Mouse (Mus musculus) spleen, adult 18-20 months (tissue): ENCODE measurements at regions not wholly inside any gene's neighbourhood (a gene's known extent, or its start where the extent isn't known, plus 50 kb on each side); places are given as distances from the start of the nearest gene placed in this dataset.

ENCODE experiments used
- DNase-seq, 2 experiments: peaks; one replicate each; pipeline ENCODE4 v3.0.0; 2022; ENCODE audit warnings: mixed read lengths in 2 of 2

DNA sequence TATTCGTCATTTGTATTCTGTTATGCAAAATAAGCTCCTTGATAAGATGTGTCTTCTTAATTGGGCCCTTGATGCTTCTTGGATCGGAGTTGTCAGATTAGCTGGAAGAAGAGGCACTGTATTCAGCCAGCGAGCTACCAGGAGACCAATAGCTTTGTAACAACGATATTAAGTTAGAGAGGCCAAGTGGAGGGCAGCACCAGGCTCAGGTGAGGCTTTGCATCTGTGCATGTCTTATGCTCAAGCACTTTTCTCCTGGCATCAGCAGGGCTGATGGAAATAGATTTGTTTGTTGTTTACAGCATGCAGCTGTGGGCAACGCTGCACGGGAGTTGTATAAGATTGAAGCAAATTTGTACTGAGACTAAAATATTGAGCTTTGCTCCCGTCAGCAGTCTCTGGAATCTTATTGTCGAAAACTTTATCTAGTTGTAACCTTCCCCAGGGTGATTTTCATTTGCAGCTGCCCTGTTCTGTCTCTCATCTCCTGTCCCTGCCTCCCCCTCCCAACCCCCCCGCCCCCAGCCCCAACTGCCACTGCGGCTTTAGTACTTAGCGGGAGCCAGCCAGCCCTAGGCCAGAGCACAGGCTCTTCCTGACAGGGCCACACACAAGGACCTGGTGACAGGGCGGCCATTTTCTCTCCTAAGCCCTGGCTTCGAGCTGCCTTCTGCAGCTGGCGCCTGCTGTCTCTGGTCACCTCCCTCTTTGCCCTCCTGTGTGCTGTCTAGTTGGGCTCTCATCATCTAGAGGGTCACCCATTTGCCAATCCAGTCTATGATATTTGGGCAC, 247.3 kb downstream of the Tshz3 start:
- DNase-seq = no peak

DNA sequence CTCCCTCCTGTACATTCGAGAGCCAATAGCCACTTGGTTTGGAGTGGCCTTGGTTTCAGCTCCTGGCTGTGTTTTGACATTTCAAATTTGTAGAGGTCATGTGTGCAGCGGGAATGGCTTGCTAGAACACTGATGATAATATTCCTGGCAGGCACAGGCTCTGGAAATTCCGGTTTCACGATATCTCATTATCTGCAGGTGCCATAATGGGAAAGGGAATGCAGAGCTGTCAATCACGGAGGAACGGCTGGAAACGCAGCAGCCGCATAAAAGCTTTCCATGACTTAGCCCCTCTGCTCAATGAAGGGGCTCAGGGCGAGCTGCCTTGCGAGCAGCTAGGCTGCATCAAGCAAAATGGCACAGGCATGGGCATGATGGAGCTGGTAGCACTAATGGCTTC, 251.6 kb downstream of the Tshz3 start:
- DNase-seq = no peak

DNA sequence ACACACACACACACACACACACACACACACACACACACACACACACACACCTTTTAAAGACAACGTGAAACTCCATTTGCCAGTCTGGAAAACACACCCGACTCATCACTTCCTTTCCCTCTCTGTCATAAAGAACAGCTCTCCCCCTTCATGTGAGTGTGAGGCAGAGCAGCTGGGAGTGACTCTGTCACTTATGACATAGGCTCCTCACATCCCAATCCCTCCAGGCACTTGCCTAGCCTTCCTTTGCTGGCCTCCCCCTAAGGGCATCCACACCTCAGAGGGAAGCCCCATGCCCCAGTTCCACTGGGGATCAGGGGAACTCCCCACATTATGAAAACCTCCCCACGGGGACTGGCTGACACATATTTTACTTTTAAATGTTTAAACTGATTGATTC, 257.5 kb downstream of the Tshz3 start:
- DNase-seq = no peak

DNA sequence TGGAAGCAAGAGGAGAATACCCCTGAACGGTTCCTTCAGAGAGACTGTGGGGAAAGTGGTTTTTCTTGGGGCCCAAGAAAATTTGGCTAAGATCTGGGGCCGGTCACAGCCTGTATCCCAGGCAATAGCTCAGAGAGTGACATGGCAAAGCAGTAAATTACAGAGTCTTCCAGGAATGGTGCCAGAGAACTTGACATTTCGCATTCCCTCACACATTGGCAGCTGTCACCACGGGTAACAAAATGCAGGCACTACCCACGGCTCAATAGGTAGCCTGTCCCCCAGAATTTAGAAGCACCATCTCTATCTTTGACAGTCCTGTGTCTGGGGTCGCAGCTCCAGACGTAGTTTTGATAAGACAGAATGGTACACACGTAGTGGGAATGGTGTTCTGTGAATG, 260.3 kb downstream of the Tshz3 start:
- no peak for DNase-seq

DNA sequence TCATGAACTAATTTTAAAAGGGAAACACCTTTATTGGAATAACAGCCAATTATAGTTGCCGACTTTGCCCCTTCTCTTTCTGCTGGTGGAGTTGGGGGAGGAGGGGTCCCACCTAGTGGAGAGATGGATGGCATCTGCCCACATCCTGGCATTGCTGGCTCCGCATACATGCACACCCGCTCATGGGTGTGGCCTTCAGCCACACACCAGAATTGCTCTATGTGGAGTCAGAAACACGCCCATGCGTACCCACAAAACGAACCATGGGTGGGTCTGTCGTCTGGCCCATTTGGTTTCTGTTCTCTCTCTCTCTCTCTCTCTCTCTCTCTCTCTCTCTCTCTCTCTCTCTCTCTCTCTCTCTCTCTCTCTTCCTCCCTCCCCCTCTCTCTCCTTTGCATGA, 273.9 kb downstream of the Tshz3 start:
- DNase-seq = no peak

DNA sequence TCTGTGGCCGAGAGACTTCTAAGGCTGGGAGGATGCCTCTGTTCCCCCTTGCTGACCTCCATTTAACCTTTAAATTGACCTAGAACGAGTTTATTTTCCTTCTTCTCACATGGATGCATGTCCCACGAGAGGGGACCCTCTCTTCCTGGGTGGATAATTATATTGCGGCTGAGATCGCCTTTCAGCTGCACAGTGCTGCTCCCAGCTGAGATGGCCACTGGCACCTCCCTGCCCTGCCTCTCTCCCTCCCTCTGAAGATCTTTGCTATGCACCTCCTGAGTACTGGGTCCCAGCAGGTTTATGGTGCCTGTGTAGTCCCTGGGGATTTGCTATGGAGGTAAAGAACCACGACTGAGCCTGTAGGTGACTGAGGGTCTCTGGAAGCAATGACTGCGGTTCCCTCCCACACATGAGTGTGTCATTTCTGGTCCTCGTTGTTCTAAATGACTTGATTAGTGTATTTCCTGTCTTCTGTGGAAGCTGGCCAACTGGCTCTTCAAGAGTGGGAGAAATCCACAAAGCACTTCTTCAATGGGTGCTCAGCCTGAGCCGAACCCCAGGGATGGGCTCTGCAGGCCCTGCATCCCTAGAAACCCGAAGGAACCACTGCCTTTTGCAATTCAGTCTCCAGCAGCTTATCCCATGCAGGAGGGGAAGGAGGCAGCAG, 275.9 kb downstream of the Tshz3 start:
- DNase-seq = no peak

DNA sequence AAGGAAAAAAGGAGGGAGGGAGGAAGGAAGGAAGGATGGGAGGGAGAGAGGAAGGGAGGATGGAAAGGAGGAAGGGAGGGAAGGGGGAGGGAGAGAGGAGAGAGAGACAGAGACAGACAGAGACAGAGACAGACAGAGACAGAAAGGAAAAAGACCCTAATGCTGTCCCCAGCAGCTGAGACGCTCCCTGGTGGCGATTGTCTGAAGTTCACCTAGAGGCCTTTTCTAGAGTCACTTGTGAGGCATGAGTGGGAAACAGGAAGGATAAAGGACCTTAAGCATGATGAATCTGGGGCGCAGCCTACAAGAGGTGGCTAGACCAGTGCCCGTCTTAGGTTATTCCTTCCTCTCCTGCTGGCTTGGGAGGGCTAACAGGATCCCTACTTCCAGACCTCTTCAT, 276.7 kb downstream of the Tshz3 start:
- no peak for DNase-seq

DNA sequence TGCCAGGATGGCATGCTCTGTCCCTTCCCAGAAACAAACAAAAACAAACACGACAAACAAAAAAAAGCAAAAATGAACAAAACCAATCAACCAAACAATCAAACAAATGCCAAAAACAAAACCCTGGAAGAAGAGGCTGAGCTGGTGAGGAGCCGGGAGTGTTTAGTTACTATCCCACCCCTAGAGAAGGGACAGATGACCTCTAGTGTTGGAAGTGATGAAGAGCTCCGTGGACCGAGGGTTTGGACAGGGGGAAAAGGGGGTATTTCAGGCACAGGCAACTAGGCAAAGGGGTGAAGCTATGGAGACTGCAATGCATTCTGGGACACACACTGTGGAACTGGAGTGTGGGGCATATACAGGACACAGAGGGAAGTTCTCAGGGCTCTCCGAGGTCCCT, 277.6 kb downstream of the Tshz3 start:
- DNase-seq = no peak

DNA sequence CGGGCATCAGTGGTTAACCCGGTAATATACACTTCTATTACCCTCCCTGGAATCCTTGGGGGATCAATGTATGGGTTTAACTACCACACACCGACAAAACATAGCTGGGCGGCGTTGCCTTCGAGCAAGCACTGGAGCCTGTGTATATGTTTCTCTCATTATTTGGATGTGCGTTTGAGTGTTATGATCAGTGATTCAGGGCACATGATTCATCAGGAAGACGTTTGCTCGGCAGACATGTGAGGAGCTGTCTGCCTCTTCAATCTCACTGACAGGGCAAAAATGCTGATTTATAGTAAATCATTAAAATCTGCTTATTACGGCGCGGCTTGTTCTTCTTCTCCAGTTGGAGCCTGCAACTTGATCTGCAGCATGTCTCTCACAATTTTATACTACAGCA, 279.9 kb downstream of the Tshz3 start:
- no peak for DNase-seq

DNA sequence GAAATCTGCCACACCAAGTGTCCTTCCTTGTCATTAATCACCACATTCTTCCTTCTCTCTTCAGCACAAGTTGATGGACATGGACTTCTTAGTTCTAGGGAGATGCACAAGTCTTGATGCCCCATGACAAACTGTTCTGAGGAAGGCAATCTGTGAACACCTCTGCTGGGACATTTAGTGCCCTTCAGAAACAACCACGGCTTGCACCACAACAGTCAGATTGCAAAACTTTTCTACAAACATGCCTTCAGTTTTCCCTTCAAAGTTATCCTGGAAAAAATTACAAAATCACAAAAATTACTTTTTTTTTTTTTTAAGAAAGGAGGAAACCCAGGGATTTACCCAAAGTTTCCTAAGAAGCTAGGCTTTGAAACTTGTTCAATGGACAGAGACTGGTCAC, 291.5 kb downstream of the Tshz3 start:
- no peak for DNase-seq

DNA sequence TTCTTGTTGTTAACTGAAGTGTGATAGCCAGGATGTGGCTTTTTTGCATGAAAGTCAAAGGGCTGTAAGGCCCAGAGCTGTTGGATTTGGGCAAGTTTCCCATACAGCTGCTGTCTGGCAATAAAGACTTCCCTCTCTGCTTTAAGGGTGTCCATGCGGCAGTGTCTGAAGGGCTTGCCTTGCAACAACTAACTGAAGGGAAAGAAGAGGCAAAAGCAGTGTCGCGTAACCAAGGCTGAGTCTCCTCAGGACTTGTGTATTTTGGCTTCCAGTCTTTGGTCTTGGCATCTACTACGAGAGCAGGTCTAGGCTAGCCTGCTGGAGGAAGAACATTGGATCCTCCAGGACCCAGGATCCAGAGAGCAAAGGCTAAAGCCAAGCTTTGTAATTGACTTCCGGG, 306.7 kb downstream of the Tshz3 start:
- no peak for DNase-seq

DNA sequence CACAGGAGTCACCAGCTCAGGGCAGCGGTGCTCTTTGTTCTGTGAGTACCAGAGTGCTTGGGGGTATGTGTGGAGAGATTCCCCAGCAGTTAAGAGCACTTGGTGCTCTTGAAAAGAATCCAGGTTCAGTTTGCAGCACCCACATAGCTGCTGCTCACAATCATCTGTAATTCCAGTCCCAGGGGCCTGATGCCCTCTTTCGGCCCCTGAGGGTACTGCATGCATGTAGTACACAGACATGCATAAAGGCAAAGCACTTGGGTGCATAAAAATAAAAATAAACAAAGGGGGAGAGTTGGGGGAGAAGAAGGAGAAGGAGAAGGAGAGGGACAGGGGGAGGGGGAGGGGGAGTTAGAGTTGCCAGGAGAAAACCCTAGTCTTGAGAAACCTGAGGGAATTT, 307.8 kb downstream of the Tshz3 start:
- no peak for DNase-seq

DNA sequence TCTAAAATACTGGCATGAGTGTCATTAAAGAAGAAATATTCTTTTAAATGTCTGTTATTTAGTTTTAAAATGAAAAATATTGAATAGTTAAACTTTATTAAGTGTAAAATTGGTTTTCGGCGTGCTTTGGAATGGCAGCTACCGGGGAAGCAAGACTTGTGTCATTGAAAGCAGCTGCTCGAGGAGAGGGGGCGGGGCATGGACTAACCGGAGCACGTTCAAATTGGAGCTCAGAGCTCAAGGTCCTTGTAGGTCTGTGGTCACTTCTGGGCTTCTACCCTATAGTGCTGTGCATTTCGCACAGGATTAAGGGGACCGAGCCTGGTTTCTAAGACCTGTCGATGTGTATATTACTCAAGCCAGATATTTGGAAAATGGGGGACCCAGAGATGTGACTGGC, 309.0 kb downstream of the Tshz3 start:
- no peak for DNase-seq

DNA sequence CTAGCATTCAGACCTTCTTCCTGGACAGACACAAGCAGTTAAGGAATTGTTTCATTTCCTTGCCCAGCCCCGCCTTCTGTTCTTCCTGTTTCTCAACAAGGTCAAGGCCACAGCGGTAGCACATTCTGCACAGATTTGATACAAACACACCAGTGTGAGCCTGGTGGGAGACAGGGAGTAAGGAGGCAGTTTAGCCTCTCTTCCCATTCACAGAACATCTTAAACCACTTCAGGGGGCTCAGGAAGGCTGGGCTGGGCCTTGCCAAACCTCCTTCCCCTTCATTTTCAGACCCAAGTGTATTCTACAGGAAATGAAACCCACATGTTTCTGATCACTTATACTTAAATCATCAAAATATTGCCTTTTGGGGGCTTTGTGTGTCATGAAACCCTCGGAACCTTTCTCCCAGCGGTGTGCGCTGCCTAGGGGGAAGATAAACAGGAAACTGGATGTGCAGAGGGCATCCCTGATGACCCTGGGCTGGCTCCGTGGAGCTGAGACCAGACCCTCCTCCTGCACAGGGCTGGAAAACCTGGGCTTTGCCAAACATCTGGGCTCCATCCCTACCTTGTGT, 313.3 kb downstream of the Tshz3 start:
- DNase-seq = no peak

DNA sequence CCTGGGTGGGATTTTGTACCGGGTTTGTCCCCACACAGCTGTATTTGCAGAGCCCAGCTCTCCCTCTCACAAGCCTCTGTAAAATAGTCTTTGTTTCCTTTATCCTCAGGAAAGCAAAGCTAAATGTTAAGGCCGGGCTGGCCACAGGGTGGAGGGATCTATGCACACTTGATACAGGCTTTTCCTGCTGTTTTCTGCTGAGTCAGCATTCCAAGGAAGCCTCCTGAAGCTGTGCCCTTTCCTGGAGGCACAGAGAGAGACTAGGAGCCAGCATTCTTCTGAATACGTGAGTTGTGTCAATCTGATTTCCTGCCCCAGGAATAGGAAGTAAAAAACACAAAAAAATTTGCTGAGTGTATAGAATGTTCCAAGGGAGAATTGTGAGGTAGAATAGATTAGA, 322.2 kb downstream of the Tshz3 start:
- DNase-seq = no peak

DNA sequence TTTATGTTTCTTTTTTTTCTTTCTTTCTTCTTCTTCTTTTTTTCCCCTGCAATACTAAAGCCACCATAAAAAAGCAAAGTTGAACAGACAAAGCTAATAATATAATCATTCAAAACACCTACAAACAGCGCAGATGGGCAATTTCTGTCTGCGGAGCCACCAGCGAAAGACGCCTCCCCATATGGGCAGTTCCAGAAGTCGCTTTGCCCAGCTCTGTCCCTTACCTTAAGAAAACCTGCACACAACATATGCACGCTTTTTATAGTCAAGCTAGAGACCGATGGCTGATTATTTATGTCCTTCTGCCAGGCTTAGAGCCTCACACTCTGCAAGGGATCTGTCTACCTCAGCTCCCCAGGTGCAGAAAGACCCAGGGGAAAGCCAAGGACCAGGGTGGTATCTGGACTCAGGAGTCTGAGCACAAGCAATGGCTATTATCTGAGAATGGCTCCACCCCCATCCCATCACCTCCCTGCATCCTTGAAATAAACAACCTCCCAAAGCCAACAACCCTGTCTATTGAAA, 326.6 kb downstream of the Tshz3 start:
- DNase-seq = no peak

DNA sequence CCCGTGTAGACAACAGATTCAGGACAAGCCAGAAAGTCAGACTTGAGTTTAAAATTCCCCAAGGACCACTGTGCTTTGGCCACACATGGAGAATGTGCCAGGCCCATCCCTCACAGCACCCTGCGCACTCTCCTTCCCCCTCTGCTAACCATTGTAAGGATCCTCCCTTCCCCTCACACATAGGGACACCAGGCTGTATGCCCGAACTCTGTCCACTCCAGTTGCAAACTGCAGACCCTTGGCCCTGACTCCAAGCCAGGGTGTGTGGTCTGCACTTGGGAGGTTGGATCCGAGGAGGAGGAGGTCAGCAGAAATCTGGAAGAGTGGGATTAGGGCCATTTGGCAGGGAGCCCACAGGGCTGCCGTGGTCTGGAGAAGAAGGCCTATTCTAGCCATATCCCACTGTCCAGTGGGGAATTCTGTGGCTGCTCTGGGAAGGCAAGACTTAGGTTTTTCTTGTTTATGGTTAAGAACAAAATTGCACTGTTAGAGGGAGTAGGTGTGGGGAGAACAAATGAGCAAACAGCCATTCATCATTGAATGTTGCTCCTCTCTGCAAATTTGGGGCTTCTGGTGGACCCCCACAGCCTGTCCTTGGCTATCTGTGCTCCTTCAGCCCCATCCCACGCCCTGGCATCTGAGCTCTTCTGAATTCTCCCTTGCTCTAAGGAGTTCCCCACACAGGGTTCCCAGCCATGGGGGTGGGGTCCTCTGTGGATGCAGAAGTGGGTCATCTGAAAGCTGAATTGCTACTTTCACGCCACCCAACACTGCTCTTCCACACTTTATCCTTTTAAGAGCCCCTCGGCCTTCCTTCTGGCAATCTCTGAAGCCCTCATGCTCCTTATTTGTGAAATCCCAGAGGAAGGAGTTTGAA, 366.9 kb downstream of the Tshz3 start:
- no peak for DNase-seq

DNA sequence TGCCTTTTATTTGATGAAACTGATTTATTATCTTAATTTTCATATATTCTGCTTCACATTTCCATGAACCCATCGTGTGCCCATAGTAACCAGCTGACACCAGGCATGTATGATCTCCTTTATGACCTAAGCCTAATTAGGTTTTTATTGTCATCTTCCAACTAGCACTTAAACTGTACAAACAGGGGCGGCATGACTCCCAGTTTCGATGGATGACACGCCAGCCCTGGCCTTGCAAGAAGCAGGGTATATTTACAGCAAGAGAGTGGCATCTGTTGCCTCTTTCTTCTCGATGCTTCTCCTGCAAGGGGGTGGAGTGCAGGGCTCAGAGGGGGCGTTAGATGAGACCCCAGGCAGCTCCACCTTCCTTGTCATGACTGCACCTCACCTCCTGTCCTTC, 379.8 kb downstream of the Tshz3 start:
- no peak for DNase-seq

DNA sequence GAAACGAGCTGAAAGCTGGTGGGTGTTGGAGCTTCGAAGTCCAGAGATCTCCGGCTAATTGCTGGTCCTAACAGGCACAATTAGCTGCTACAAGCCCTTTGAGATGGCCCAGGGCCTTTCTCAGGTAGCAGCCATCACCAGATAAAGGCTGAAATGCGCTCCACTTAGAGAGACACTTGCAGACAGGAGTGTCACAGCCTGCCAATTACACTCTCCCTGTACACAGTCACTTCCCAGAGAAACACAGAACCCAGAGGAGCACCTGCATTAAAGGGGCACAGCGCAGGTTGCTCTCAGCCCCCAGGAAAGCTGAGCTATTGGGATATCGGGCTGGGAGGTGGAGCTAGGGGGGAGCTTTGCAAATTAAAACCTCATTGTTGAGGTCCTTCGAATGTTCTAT, 380.2 kb downstream of the Tshz3 start:
- DNase-seq = no peak

DNA sequence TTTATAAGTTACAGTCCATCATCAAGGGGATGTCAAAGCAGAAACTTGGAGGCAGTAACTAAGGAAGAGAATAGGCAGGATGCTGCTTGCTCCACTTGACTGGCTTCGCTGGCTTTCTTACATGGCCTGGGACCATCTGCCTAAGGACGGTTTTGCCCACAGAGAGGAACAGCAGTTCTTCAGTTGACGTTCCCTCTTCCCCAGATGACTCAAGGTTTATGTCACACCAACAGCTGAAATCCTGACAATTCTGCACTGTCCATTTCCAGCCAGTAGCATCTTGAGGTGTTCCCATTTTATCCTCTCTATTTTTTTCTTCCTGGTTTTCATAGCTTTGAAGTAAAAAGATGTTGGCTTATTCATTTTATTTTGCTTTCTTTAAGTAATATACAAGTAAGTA, 391.8 kb downstream of the Tshz3 start:
- no peak for DNase-seq

DNA sequence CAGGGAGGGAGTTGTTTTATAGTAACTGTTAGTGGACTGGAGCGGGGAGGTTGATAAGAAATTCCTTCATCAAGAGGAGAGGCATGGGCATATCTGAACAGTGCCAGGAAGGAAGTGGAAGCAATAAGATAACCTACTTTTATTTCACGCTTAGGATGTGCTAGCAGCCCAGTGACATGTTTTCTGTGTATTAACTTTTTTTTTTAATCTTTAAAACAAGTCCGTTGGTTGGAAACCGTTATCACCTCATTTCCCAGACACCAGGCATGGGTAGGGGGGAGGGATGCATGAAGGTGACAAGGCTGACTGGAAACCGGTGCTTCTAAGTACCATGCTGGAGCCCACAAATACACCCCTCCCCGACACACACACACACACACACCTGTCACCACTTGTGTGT, 394.7 kb downstream of the Tshz3 start:
- no peak for DNase-seq

DNA sequence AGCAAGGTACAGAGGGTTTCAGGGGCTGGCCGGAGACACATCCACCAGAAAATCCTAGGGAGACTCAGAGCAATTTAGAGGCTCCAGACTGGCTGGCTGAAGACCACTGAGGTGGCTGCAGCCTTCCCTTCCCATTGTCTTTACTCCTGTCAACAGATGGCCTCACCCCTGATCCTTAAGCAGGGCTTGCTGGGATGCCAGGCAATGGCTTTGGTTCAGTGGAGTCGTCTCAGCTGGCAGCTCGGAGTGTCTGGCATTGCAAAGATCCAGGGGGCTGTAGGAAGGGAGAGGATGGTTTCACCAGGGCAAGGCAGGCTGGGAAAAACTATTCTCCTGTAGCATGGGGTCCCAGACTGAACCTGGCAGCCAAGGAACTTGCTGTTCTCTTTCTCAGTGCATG, 395.8 kb downstream of the Tshz3 start:
- DNase-seq = no peak

DNA sequence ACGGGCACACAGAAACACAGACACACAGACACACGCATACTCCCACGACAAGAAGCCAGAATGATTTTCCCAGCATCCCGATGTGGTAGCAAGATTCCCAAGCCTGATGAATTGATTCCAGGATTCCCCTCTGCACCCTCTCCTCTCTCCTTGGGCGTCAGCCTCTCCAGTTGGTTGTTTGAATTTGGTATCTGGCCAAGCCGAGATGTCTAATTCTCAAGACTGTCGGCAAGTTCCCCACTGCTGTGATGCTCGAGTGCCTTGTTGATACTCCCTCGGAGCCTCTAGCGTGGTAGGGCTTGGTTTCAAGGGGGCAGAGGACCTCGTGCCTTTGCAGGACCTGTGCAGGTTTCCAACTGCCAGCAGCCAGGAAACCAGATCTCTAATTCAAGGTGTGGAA, 397.9 kb downstream of the Tshz3 start:
- no peak for DNase-seq
